Mouse (Mus musculus): ENCODE results near the gene Polr3gl. TPM values are rescaled to one million over a fixed set of nuclear protein-coding genes. Genes with fewer than 3 reads are reported as not detected.

Gene Polr3gl
- polyA plus RNA-seq, 1 experiment: 9.2 TPM

- no peak for DNase-seq (ENCODE audit: low read depth in 1 of 2, low spot score in 2 of 2)
- H3K27ac ChIP-seq (ENCODE audit: insufficient read depth, low read length): no peak overlapping the region
- 9% methylated on average over 53 of the region's 54 CpGs for WGBS
- H3K36me3 ChIP-seq (ENCODE audit: control insufficient read depth, insufficient read depth, low read length): no peaks in the 10 kb centered on the region
- H3K27me3 ChIP-seq (ENCODE audit: control insufficient read depth, insufficient read depth, low read length): peaks cover 28% of the 10 kb centered on the region
- H3K4me1 ChIP-seq (ENCODE audit: control insufficient read depth, insufficient read depth, insufficient read length): peaks cover 19% of the 10 kb centered on the region
- TF ChIP-seq CTCF (IDR thresholded peaks at IDR 0.05; ENCODE audit: extremely low read depth, insufficient read depth, insufficient read length, insufficient replicate concordance) (no peak), POLR2A (IDR thresholded peaks at IDR 0.05; ENCODE audit: low read depth, low read length) (no peak)
- H3K4me3 ChIP-seq (ENCODE audit: extremely low read depth, insufficient read depth, insufficient read length): peak overlapping the region; percentile 47
These were observed 4.4 kb upstream of the Polr3gl start for GRCm38 (mm10) chr3:96598156-96599068.

- Histone ChIP-seq H3K36me3 (ENCODE audit: control insufficient read depth, insufficient read depth, low read length) (no peaks in the 10 kb centered on the region), H3K27me3 (ENCODE audit: control insufficient read depth, insufficient read depth, low read length) (peaks cover 28% of the 10 kb centered on the region), H3K27ac (ENCODE audit: insufficient read depth, low read length) (no peak overlapping the region), H3K4me1 (ENCODE audit: control insufficient read depth, insufficient read depth, insufficient read length) (peaks cover 19% of the 10 kb centered on the region), H3K4me3 (ENCODE audit: extremely low read depth, insufficient read depth, insufficient read length) (peak overlapping the region; percentile 47; the same call in 1 of the 2 replicates)
- 2% methylated on average over 40 of the region's 40 CpGs for WGBS
- DNase-seq (ENCODE audit: low read depth in 1 of 2, low spot score in 2 of 2): no peak
- TF ChIP-seq CTCF (IDR thresholded peaks at IDR 0.05; ENCODE audit: extremely low read depth, insufficient read depth, insufficient read length, insufficient replicate concordance) (no peak), POLR2A (IDR thresholded peaks at IDR 0.05; ENCODE audit: low read depth, low read length) (no peak)
These were observed 3.5 kb upstream of the Polr3gl start for GRCm38 (mm10) chr3:96597435-96597891.

DNA sequence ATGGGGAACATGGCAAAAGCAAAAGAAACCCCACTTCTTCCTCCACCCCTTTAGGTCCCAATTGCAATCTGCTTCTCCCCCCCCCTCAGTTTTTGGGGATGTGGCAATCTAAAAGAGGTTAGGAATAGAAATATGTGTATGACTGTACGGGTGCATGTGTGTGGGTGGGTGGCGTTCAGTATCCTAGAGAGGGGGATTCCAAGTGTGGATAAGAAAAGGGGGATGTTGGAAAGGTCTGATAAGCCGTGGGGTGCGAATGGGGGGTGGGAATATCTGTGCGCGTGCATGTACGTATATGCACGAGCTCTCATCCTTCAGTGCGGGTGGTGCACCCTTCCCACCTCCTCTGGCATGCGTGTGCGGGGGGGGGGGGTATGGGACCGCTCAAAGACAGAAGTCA is 2.9 kb upstream of the Polr3gl start:
- Histone ChIP-seq H3K27ac (ENCODE audit: insufficient read depth, low read length) (no peak overlapping the region), H3K27me3 (ENCODE audit: control insufficient read depth, insufficient read depth, low read length) (peaks cover 28% of the 10 kb centered on the region), H3K4me1 (ENCODE audit: control insufficient read depth, insufficient read depth, insufficient read length) (peaks cover 19% of the 10 kb centered on the region), H3K36me3 (ENCODE audit: control insufficient read depth, insufficient read depth, low read length) (no peaks in the 10 kb centered on the region), H3K4me3 (ENCODE audit: extremely low read depth, insufficient read depth, insufficient read length) (peak overlapping the region; percentile 47; the same call in 1 of the 2 replicates)
- no peak for TF ChIP-seq CTCF (IDR thresholded peaks at IDR 0.05; ENCODE audit: extremely low read depth, insufficient read depth, insufficient read length, insufficient replicate concordance)
- no peak for TF ChIP-seq POLR2A (IDR thresholded peaks at IDR 0.05; ENCODE audit: low read depth, low read length)
- WGBS: 3% methylated on average over 11 of the region's 12 CpGs
- DNase-seq (ENCODE audit: low read depth in 1 of 2, low spot score in 2 of 2): no peak

- H3K27me3 ChIP-seq (ENCODE audit: control insufficient read depth, insufficient read depth, low read length): peaks cover 28% of the 10 kb centered on the region
- no peak within 1 kb of the TSS for H3K27ac ChIP-seq (ENCODE audit: insufficient read depth, low read length)
- peaks cover 19% of the 10 kb centered on the region for H3K4me1 ChIP-seq (ENCODE audit: control insufficient read depth, insufficient read depth, insufficient read length)
- no peaks in the 10 kb centered on the region for H3K36me3 ChIP-seq (ENCODE audit: control insufficient read depth, insufficient read depth, low read length)
- DNase-seq (ENCODE audit: low read depth in 1 of 2, low spot score in 2 of 2): no peak
- no peak for TF ChIP-seq POLR2A (IDR thresholded peaks at IDR 0.05; ENCODE audit: low read depth, low read length)
- no peak for TF ChIP-seq CTCF (IDR thresholded peaks at IDR 0.05; ENCODE audit: extremely low read depth, insufficient read depth, insufficient read length, insufficient replicate concordance)
- H3K4me3 ChIP-seq (ENCODE audit: extremely low read depth, insufficient read depth, insufficient read length): peak within 1 kb of the TSS; percentile 47; the same call in 1 of the 2 replicates
- WGBS: 7% methylated on average over 20 of the region's 23 CpGs
These were observed 2.3 kb upstream of the Polr3gl start, which contains the start of gene Ankrd34a for GRCm38 (mm10) chr3:96596228-96596707. Gene Ankrd34a, plus strand, starts transcription at chr3:96596636.

- TF ChIP-seq CTCF (IDR thresholded peaks at IDR 0.05; ENCODE audit: extremely low read depth, insufficient read depth, insufficient read length, insufficient replicate concordance): no peak
- no peak for TF ChIP-seq POLR2A (IDR thresholded peaks at IDR 0.05; ENCODE audit: low read depth, low read length)
- no peak overlapping the region for H3K27ac ChIP-seq (ENCODE audit: insufficient read depth, low read length)
- H3K4me3 ChIP-seq (ENCODE audit: extremely low read depth, insufficient read depth, insufficient read length): no peak overlapping the region
- WGBS: 55% methylated on average over 6 of the region's 6 CpGs
- H3K36me3 ChIP-seq (ENCODE audit: control insufficient read depth, insufficient read depth, low read length): no peaks in the 10 kb centered on the region
- peaks cover 28% of the 10 kb centered on the region for H3K27me3 ChIP-seq (ENCODE audit: control insufficient read depth, insufficient read depth, low read length)
- no peak for DNase-seq (ENCODE audit: low read depth in 1 of 2, low spot score in 2 of 2)
- H3K4me1 ChIP-seq (ENCODE audit: control insufficient read depth, insufficient read depth, insufficient read length): peaks cover 19% of the 10 kb centered on the region
These were observed 1.7 kb upstream of the Polr3gl start for GRCm38 (mm10) chr3:96595661-96596060.

DNA sequence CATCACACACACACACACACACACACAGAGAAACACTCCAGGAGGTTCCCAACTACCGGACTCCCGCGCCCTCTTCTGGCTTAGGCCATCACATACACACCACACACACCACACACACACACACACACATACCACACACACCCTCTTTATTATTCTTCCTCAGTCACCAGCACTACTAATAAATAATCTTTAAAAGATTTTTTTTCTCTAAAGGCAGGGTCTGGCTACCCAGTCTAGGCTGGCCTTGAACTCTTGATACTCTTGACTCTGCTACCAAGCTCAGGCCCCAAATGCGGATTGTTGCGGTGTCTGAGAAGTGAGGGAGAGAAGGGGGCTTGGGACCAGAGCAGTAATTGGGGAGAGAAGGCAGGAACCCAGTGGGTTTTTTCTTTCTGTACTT is 870 bp upstream of the Polr3gl start:
- no peak for TF ChIP-seq CTCF (IDR thresholded peaks at IDR 0.05; ENCODE audit: extremely low read depth, insufficient read depth, insufficient read length, insufficient replicate concordance)
- TF ChIP-seq POLR2A (IDR thresholded peaks at IDR 0.05; ENCODE audit: low read depth, low read length): no peak
- no peak overlapping the region for H3K27ac ChIP-seq (ENCODE audit: insufficient read depth, low read length)
- no peaks in the 10 kb centered on the region for H3K36me3 ChIP-seq (ENCODE audit: control insufficient read depth, insufficient read depth, low read length)
- H3K27me3 ChIP-seq (ENCODE audit: control insufficient read depth, insufficient read depth, low read length): peaks cover 28% of the 10 kb centered on the region
- peaks cover 19% of the 10 kb centered on the region for H3K4me1 ChIP-seq (ENCODE audit: control insufficient read depth, insufficient read depth, insufficient read length)
- 95% methylated on average over 5 of the region's 5 CpGs for WGBS
- DNase-seq (ENCODE audit: low read depth in 1 of 2, low spot score in 2 of 2): no peak
- no peak overlapping the region for H3K4me3 ChIP-seq (ENCODE audit: extremely low read depth, insufficient read depth, insufficient read length)

Measured in spleen, adult 2 months (tissue).